Mouse (Mus musculus) kidney, adult 2 months (tissue): ENCODE measurements around the gene Lgr5. TPM values are rescaled to one million over a fixed set of nuclear protein-coding genes. Genes with fewer than 3 reads are reported as not detected.

Source experiments
- DNase-seq: peaks from one replicate; pipeline ENCODE4 v3.0.0; 2021
- H3K27ac ChIP-seq: fragments of 200-500 bp; 2 replicates; pipeline ENCODE4 v1.5.1; 2012; ENCODE audit warnings: low read depth, low read length, control low read depth, inconsistent platforms; ENCODE audit not compliant: insufficient read depth
- H3K27me3 ChIP-seq: fragments of 200-500 bp; replicated peaks from 2 replicates; pipeline ENCODE4 v1.6.1; 2012; ENCODE audit warnings: mild to moderate bottlenecking, moderate library complexity, low read length, inconsistent platforms; ENCODE audit not compliant: control insufficient read depth, insufficient read depth
- H3K36me3 ChIP-seq: fragments of 200-500 bp; 2 replicates; pipeline ENCODE4 v1.6.1; 2012; ENCODE audit warnings: mild to moderate bottlenecking, moderate library complexity, low read length, inconsistent platforms; ENCODE audit not compliant: control insufficient read depth, insufficient read depth
- H3K4me1 ChIP-seq: fragments of 200-500 bp; 2 replicates; pipeline ENCODE4 v1.6.1; 2011; ENCODE audit warnings: low read length; ENCODE audit not compliant: control insufficient read depth, insufficient read depth
- H3K4me3 ChIP-seq: fragments of 200-500 bp; 2 replicates; pipeline ENCODE4 v1.5.1; 2011; ENCODE audit warnings: mild to moderate bottlenecking, low read depth, low read length, control low read depth; ENCODE audit not compliant: insufficient read depth
- CTCF ChIP-seq: fragments of 200-500 bp; conservative IDR thresholded peaks from 2 replicates; pipeline ENCODE4 v1.5.1; 2011; ENCODE audit warnings: low read depth, mild to moderate bottlenecking, control low read depth, low read length, moderate library complexity, mixed read lengths; ENCODE audit not compliant: insufficient read depth, insufficient read length
- POLR2A ChIP-seq: fragments of 200-500 bp; IDR thresholded peaks from one replicate; pipeline ENCODE4 v1.6.1; 2011; ENCODE audit warnings: low read depth, low read length, control low read depth
- WGBS: fragments of 180-500 bp; shearing (Covaris S2); methylation state at CpG from one replicate; pipeline ENCODE4 v1.1.7; 2018; 5-methylcytosine and 5-hydroxymethylcytosine counted together
- polyA plus RNA-seq: library from polyadenylated mRNA; depleted of rRNA; stranded (reverse); fragments of >200 nt; gene quantifications from 2 replicates; pipeline ENCODE4 v1.2.3, GENCODE M21; 2012

Gene Lgr5
- polyA plus RNA-seq, 1 experiment = 0.97 TPM

GRCm38 (mm10) chr10:115555191-115555765 lies 32.3 kb downstream of the Lgr5 start:
- WGBS = 54% methylated on average over 2 of the region's 2 CpGs
- TF ChIP-seq CTCF (no peak), POLR2A (no peak)
- Histone ChIP-seq H3K4me3 (no peak overlapping the region), H3K27ac (no peak overlapping the region), H3K27me3 (no peaks in the 10 kb centered on the region), H3K36me3 (no peaks in the 10 kb centered on the region), H3K4me1 (no peaks in the 10 kb centered on the region)
- no peak for DNase-seq

DNA sequence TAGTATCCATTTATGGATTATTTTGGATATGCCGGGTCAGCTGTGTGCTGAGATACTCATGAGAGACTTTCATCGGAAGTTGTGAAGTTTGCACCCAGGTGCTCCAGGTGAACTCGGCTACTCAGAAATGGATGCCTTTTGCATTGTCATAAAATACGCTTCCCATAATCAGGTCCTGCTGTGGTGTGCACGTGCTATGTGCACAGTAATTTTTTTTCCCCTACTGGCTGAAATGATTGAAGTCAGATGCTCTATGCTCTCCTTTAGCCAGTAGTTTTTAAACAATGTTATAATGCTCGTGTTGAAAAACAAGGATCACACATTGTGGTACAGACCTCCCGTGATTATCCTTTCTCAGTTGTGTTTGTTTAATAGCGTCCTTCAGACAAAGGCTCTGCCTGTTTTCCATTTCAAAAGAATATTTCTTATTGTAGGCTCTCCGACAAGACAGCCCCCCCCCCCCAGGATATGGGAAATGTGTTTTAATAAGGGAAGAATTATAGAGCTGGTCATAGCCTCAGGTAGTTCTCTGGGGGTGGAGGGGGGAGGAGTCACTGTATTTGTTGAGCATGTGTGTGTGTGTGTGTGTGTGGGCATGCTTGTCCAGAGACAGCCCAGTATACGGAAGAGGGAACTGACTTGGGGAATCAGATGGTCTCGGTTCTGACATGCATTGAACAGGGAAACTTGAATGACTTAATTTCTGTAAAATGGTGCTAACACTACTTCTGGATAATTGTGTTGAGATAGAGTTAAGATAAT lies 34.0 kb downstream of the Lgr5 start:
- TF ChIP-seq CTCF = no peak
- no peak for TF ChIP-seq POLR2A
- 79% methylated on average over 11 of the region's 11 CpGs for WGBS
- no peaks in the 10 kb centered on the region for H3K36me3 ChIP-seq

DNA sequence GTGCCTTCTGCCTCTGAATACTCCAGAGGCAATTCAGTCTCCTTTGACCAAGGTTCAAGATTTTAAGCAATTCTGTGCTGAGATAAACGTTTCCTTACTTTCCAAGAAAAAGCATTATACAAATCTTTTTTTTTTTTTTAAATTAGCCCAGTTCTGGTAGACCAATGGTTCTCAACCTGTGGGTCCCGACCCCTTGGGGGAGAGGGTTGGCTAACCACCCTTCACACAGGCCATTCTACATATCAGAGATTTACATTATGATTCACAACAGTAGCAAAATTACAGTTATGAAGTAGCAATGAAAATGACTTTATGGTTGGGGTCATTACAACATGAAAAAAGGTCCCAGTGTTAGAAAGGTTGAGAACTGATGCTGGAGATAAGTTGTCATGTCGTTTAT lies 36.5 kb downstream of the Lgr5 start:
- H3K4me1 ChIP-seq = no peaks in the 10 kb centered on the region
- 63% methylated on average over 3 of the region's 3 CpGs for WGBS

More for the DNA sequence above, 34.0 kb downstream of the Lgr5 start:
- Histone ChIP-seq H3K27ac (no peak overlapping the region), H3K27me3 (no peaks in the 10 kb centered on the region), H3K4me3 (no peak overlapping the region), H3K4me1 (no peaks in the 10 kb centered on the region)
- DNase-seq = no peak

GRCm38 (mm10) chr10:115550253-115550652 lies 37.3 kb downstream of the Lgr5 start:
- 28% methylated on average over 7 of the region's 7 CpGs for WGBS
- peak; percentile 23 for DNase-seq

More for the DNA sequence above, 36.5 kb downstream of the Lgr5 start:
- H3K4me3 ChIP-seq = no peak overlapping the region
- no peaks in the 10 kb centered on the region for H3K27me3 ChIP-seq
- DNase-seq = no peak
- no peak overlapping the region for H3K27ac ChIP-seq
- TF ChIP-seq POLR2A (no peak), CTCF (no peak)
- no peaks in the 10 kb centered on the region for H3K36me3 ChIP-seq

DNA sequence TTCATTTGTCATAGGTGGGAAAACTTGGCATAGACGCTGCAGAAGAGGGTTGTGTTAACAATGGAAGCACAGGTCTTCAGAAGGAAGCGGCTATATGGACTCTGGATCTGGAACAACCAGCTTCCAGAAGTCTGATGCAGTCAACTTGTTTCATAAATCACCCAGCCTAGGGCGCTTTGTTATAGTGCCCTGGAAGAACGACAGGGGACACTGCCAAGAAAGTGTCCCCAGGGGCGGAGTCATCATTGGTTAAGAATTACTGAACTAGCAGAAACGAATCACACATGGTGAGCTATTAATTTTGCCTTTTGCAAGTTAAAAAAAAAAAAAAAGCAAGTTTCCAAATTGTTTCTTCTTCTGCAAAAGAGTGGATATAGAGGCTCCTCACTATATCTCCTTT lies 44.7 kb downstream of the Lgr5 start:
- Histone ChIP-seq H3K27ac (no peak overlapping the region), H3K36me3 (no peaks in the 10 kb centered on the region), H3K4me3 (no peak overlapping the region), H3K4me1 (no peaks in the 10 kb centered on the region), H3K27me3 (no peaks in the 10 kb centered on the region; the same call in 1 of the 2 replicates)
- WGBS = 54% methylated on average over 6 of the region's 6 CpGs
- peak; percentile 50 for DNase-seq
- TF ChIP-seq POLR2A (no peak), CTCF (no peak)

More at GRCm38 (mm10) chr10:115550253-115550652, 37.3 kb downstream of the Lgr5 start:
- TF ChIP-seq POLR2A = no peak
- no peak for TF ChIP-seq CTCF
- Histone ChIP-seq H3K27ac (no peak overlapping the region), H3K27me3 (no peaks in the 10 kb centered on the region; the same call in 1 of the 2 replicates), H3K4me1 (no peaks in the 10 kb centered on the region), H3K36me3 (no peaks in the 10 kb centered on the region), H3K4me3 (no peak overlapping the region)

- WGBS = 50% methylated on average over 2 of the region's 2 CpGs
- no peaks in the 10 kb centered on the region for H3K4me1 ChIP-seq
- H3K36me3 ChIP-seq = no peaks in the 10 kb centered on the region
- H3K4me3 ChIP-seq = no peak overlapping the region
- no peak for DNase-seq
- H3K27me3 ChIP-seq = no peaks in the 10 kb centered on the region
- H3K27ac ChIP-seq = no peak overlapping the region
- TF ChIP-seq POLR2A (no peak), CTCF (no peak)
Observed at GRCm38 (mm10) chr10:115530746-115531145, 56.8 kb downstream of the Lgr5 start.

GRCm38 (mm10) chr10:115529768-115530167 lies 57.8 kb downstream of the Lgr5 start:
- Histone ChIP-seq H3K36me3 (no peaks in the 10 kb centered on the region), H3K4me3 (no peak overlapping the region), H3K27ac (no peak overlapping the region), H3K4me1 (no peaks in the 10 kb centered on the region), H3K27me3 (no peaks in the 10 kb centered on the region)
- WGBS = 87% methylated on average over 12 of the region's 12 CpGs
- TF ChIP-seq CTCF (no peak), POLR2A (no peak)
- no peak for DNase-seq
